Mouse (Mus musculus): Measurements from ENCODE around the gene Ntm. TPM values are rescaled to one million over a fixed set of nuclear protein-coding genes. Genes with fewer than 3 reads are reported as not detected.

Gene Ntm
- polyA plus RNA-seq, 1 experiment from 2014 or later, result 27.3 TPM

DNA sequence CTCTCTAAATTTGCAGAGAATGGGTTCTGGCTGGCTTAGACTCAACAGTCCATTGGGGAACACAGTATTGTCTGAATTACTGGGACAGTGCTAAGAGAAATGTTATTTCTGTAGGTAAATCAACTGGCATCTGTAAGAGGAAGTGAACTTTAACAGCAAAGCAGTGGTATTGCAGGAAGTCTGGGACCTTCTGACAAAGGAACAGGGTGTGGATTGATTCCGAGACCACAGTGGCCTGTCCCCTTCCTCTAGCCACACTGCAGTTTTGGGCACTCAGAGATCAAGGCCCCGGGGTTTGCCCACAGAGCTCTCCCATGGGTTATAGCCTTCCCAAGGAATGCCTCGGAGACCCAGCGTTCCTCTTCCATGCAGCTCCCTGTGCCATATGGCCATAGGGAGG is 172.9 kb downstream of the Ntm start:
- Histone ChIP-seq H3K9me3 (no peaks in the 10 kb centered on the region), H3K36me3 (no peaks in the 10 kb centered on the region), H3K27me3 (no peaks in the 10 kb centered on the region), H3K4me3 (no peak overlapping the region), H3K4me1 (no peaks in the 10 kb centered on the region), H3K27ac (no peak overlapping the region), H3K9ac (no peak overlapping the region), H3K4me2 (no peak overlapping the region)
- ATAC-seq (ENCODE audit: insufficient number of reproducible peaks, low FRiP score, low TSS enrichment, low read depth), result no peak
- 71% methylated on average over 4 of the region's 4 CpGs for WGBS

DNA sequence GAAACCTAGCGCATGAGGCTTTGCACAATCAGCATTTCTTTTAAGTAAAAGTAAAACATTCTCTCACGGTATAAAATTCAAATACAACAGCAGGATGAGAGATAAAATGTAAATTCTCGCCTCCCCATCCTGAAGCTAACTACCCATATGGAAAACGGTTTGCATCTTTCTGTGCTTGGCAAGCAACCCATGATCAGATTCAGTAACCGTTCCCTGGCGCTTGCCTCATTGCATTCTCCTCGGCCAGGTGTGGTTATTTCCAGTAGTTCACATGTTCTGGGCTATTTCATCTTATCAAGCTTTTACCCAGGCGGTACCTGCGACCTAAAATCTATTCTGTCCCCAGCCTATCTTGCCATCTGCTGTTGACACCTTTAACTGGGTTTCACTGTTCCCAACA is 174.1 kb downstream of the Ntm start:
- WGBS, result 79% methylated on average over 9 of the region's 9 CpGs
- Histone ChIP-seq H3K4me2 (no peak overlapping the region), H3K4me1 (no peaks in the 10 kb centered on the region), H3K9ac (no peak overlapping the region), H3K9me3 (no peaks in the 10 kb centered on the region), H3K36me3 (no peaks in the 10 kb centered on the region), H3K27me3 (no peaks in the 10 kb centered on the region), H3K4me3 (no peak overlapping the region), H3K27ac (no peak overlapping the region)
- ATAC-seq (ENCODE audit: insufficient number of reproducible peaks, low FRiP score, low TSS enrichment, low read depth), result no peak

DNA sequence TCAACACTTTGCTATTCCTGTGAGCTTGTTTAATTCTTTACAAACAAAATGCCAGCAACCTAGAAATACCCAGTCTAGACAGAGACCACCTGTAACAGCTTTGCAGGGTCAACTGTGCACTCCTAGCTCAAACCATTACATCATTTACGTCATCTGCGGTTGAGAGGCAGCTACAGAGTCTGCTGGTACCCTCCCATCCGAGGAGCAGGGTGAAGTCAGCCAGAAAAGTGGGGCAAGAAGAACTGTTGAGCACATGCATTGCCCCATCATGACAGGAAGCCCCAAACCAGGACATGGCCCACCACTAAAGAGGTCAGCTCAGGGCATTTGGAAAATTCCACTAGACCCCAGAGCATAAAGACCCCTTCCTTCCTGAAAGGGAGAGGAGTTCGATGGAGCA is 175.5 kb downstream of the Ntm start:
- 77% methylated on average over 4 of the region's 4 CpGs for WGBS
- Histone ChIP-seq H3K27me3 (no peaks in the 10 kb centered on the region), H3K4me1 (no peaks in the 10 kb centered on the region), H3K9me3 (no peaks in the 10 kb centered on the region), H3K4me3 (no peak overlapping the region), H3K36me3 (no peaks in the 10 kb centered on the region), H3K4me2 (no peak overlapping the region), H3K27ac (no peak overlapping the region), H3K9ac (no peak overlapping the region)
- no peak for ATAC-seq (ENCODE audit: insufficient number of reproducible peaks, low FRiP score, low TSS enrichment, low read depth)

DNA sequence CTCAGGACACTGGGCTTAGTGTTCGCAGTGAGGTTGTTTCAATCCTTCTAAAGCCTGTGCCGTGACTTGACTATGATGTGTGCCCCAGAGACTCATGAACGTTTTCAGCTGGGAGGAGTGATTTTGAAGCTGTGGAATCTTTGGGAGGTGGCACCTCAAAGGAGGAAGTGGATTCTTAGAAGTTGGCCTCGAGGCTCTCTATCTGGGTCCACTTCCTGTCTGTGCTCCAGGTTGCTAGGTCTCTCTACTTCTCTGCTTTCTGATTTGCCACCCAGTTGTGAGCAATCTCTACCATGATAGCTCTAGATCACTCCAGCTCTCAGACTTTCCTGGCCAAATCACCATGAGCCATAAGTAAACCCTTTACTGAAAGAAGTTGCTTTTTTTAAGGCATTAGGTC is 180.2 kb downstream of the Ntm start:
- Histone ChIP-seq H3K4me1 (no peaks in the 10 kb centered on the region), H3K9me3 (no peaks in the 10 kb centered on the region), H3K27ac (no peak overlapping the region), H3K4me2 (no peak overlapping the region), H3K4me3 (no peak overlapping the region), H3K27me3 (no peaks in the 10 kb centered on the region), H3K9ac (no peak overlapping the region), H3K36me3 (no peaks in the 10 kb centered on the region)
- WGBS, result 76% methylated on average over 4 of the region's 4 CpGs
- no peak for ATAC-seq (ENCODE audit: insufficient number of reproducible peaks, low FRiP score, low TSS enrichment, low read depth)

DNA sequence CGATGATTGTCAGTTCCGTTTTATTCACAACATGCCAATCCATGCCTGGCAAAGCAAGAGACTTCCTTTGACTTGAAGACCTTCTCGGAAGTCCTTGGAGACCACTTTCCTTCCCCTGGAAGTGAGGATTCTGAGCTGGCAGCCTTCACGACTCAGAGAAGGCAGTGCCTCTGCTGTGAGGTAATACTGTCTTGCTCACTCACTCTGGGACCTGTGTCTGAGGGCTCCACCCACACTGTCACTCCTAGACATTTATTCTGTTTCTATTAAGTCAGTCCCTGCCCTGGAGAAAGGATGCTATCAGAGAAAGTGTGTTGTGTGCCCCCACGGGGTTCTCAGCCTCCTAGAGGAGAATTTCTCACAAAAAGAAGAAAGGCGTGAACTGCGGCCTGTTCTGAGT is 183.2 kb downstream of the Ntm start:
- H3K9ac ChIP-seq, result no peak overlapping the region
- H3K4me2 ChIP-seq, result no peak overlapping the region
- no peaks in the 10 kb centered on the region for H3K9me3 ChIP-seq
- H3K27me3 ChIP-seq, result no peaks in the 10 kb centered on the region
- no peaks in the 10 kb centered on the region for H3K4me1 ChIP-seq
- 72% methylated on average over 7 of the region's 7 CpGs for WGBS
- no peaks in the 10 kb centered on the region for H3K36me3 ChIP-seq
- H3K4me3 ChIP-seq, result no peak overlapping the region
- no peak for ATAC-seq (ENCODE audit: insufficient number of reproducible peaks, low FRiP score, low TSS enrichment, low read depth)
- no peak overlapping the region for H3K27ac ChIP-seq

DNA sequence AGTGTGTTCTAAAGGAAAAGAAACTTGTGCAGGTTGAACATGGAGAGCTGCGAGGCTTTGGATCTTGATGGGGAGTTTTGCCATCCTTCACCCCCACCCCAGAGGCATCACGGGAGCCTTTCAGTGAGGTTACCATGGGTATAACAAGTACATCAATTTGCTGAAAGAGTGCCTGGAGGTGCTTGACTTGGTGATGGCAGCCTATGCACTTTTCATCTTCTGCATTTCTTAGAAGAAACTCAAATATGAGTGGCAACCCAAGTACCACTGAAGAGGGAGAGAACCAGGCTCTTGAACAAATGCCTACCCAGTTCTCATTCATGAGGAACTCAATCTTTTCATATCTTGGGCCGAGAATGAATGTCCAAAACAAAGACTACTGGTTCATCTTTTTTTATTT is 186.0 kb downstream of the Ntm start:
- no peak overlapping the region for H3K27ac ChIP-seq
- H3K9me3 ChIP-seq, result no peaks in the 10 kb centered on the region
- WGBS, result 89% methylated on average over 3 of the region's 3 CpGs
- H3K27me3 ChIP-seq, result no peaks in the 10 kb centered on the region
- H3K4me2 ChIP-seq, result no peak overlapping the region
- H3K4me3 ChIP-seq, result no peak overlapping the region
- no peak overlapping the region for H3K9ac ChIP-seq
- no peaks in the 10 kb centered on the region for H3K36me3 ChIP-seq
- H3K4me1 ChIP-seq, result no peaks in the 10 kb centered on the region
- no peak for ATAC-seq (ENCODE audit: insufficient number of reproducible peaks, low FRiP score, low TSS enrichment, low read depth)

DNA sequence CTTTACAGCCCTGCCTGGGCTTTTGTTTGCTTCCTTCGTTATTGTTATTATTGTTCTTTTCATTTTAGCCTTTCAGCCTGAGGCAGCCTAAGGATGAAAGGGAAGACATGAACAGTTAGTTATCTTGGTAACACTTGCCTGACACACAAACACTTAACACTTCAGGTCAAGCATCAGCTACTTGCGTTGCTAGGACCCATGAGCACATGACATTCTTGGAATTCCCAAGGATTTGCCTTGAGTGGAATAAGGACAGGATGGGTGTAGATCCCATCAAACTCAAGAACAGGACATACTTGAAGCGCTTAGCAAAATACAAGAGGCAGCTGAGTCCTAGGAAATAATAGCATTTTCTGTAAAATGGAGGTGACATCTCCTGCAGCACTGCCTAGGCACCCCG is 186.4 kb downstream of the Ntm start:
- 77% methylated on average over 4 of the region's 4 CpGs for WGBS
- Histone ChIP-seq H3K4me2 (no peak overlapping the region), H3K36me3 (no peaks in the 10 kb centered on the region), H3K4me1 (no peaks in the 10 kb centered on the region), H3K4me3 (no peak overlapping the region), H3K27ac (no peak overlapping the region), H3K27me3 (no peaks in the 10 kb centered on the region), H3K9me3 (no peaks in the 10 kb centered on the region), H3K9ac (no peak overlapping the region)
- no peak for ATAC-seq (ENCODE audit: insufficient number of reproducible peaks, low FRiP score, low TSS enrichment, low read depth)

DNA sequence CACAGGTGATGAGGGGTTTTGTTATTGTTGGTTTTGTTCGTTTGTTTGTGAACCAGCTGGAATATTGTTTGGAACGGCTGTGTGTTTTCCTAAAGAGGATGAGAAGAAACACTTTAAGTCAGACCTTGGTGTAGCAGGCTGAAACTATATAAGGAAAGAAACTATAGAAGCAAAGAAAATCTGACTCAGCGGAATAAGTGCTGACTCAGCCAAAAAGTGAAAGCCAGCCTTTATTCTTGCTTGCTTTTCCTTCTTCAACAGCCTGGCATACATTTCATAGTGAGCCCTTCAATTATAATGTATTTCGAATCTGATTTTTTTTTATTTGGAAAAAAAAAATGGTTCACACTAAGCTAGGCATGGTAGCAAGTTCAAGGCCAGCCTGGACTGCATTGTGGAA is 186.9 kb downstream of the Ntm start:
- Histone ChIP-seq H3K4me3 (no peak overlapping the region), H3K4me2 (no peak overlapping the region), H3K27ac (no peak overlapping the region), H3K4me1 (no peaks in the 10 kb centered on the region), H3K27me3 (no peaks in the 10 kb centered on the region), H3K9me3 (no peaks in the 10 kb centered on the region), H3K36me3 (no peaks in the 10 kb centered on the region), H3K9ac (no peak overlapping the region)
- no peak for ATAC-seq (ENCODE audit: insufficient number of reproducible peaks, low FRiP score, low TSS enrichment, low read depth)
- 83% methylated on average over 4 of the region's 4 CpGs for WGBS

DNA sequence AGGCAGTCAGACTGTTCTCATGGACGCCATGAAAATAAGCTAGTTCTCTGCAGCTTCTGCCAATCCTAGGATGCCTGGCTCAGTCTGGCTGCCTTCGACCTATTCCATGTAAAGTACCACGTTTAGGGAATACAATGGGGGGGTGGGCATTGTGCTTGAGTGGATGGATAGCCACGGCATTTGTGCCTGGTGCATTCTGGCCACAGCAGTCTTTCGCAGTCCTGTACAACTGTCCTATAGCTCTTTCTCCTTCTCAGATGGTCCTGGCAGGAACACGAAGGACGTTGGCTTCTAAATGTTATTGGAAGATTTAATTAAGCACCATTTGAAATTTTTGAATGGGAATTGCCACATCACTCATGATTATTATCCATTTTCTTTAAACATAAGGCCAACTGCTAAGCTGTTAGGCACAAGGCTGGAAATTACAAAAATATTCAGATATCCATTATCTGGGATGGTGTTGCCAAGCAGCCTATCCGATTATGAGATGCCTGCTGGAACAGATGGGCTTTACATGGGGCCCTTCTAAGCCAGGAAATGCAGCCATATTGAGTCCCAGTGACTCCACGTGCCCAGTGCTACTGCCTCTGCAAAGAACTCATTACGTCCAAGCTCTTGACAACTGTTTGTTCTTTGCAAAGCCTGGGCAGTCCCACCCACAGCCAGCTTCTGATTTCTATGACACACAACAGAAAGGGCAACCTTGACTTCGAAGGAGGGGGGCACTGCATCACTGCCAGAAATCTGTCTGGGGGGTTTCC is 190.1 kb downstream of the Ntm start:
- WGBS, result 71% methylated on average over 11 of the region's 11 CpGs
- H3K27me3 ChIP-seq, result no peaks in the 10 kb centered on the region
- no peak overlapping the region for H3K4me3 ChIP-seq
- H3K36me3 ChIP-seq, result no peaks in the 10 kb centered on the region
- no peaks in the 10 kb centered on the region for H3K9me3 ChIP-seq
- H3K9ac ChIP-seq, result no peak overlapping the region
- no peaks in the 10 kb centered on the region for H3K4me1 ChIP-seq
- H3K4me2 ChIP-seq, result no peak overlapping the region
- no peak overlapping the region for H3K27ac ChIP-seq
- no peak for ATAC-seq (ENCODE audit: insufficient number of reproducible peaks, low FRiP score, low TSS enrichment, low read depth)

DNA sequence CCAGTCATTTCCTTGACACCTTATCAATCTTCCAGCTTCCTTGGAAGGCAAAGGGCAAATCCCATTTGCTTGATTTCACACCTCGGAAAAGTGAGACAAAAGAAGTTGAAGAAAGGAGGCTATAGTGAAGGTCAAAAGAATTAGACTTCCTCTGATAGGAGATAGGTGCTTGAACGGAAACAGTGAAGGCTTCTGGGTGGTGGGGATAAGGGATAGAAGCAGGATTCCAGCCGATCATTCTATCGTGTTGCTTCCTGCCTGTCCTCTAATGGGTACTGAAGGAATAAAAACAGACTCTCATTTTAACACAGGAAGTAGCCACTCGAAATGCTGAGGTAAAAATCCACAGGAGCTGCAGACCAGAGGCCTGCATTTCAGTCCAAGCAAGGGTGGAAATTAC is 191.1 kb downstream of the Ntm start:
- Histone ChIP-seq H3K36me3 (no peaks in the 10 kb centered on the region), H3K9me3 (no peaks in the 10 kb centered on the region), H3K4me3 (no peak overlapping the region), H3K27ac (no peak overlapping the region), H3K4me1 (no peaks in the 10 kb centered on the region), H3K4me2 (no peak overlapping the region), H3K9ac (no peak overlapping the region), H3K27me3 (no peaks in the 10 kb centered on the region)
- WGBS, result 29% methylated on average over 5 of the region's 5 CpGs
- no peak for ATAC-seq (ENCODE audit: insufficient number of reproducible peaks, low FRiP score, low TSS enrichment, low read depth)

DNA sequence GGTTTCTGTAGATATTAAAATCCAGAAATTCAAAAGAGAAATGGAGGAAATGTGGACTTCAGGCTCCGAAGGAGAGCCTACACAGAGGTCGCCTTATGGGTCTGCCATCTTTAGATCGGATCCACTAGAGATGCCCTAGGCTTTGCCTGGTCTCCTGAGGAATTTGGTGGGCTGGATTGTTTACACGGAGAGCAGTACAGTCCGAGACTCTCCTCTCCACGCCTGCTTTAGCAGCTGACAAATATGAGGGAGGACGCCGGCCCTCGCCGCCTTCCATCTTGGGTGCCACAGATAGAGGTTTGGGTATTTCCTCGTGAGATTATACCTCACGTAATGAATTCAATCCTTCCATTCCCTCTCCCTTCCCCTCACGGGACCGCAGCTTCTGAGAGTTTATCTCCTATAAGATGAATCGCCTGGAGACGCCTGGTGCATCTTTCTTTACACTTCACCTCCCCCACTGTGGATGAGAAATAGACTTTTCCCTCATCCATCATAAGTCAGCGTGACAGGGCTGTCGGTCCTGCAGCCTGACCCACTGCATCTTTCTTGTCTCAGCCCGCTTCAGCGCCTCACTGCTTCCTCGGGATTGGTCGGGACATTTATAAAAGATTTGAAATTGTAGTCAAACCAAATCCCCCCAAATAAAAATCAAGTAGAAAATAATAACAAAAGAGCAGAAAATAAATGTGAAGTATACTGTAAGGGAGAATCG is 191.7 kb downstream of the Ntm start:
- no peak for ATAC-seq (ENCODE audit: insufficient number of reproducible peaks, low FRiP score, low TSS enrichment, low read depth)
- no peaks in the 10 kb centered on the region for H3K4me1 ChIP-seq
- no peak overlapping the region for H3K27ac ChIP-seq
- H3K36me3 ChIP-seq, result no peaks in the 10 kb centered on the region
- no peak overlapping the region for H3K4me3 ChIP-seq
- no peaks in the 10 kb centered on the region for H3K27me3 ChIP-seq
- H3K4me2 ChIP-seq, result no peak overlapping the region
- H3K9me3 ChIP-seq, result no peaks in the 10 kb centered on the region
- H3K9ac ChIP-seq, result no peak overlapping the region
- WGBS, result 69% methylated on average over 23 of the region's 23 CpGs

DNA sequence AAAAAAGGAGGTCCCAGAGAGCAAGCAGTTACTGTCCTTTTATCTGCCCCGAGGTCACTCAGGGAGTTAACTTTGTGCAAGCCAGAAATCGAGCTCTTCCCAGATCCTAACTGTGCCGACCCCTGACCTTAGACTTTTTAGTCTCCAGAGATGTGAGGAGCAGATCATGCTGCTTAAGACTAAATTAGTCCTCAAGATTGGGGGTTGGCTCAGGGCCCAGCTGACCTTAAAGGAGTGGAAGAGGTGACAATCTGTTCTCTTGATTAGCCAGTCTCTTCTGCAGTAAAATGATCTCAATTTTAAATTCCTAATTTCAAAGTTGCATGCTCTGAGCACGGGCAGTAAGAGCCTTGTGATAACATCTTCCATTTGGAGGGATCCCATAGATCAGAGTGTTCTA is 193.6 kb downstream of the Ntm start:
- H3K27me3 ChIP-seq, result no peaks in the 10 kb centered on the region
- no peak for ATAC-seq (ENCODE audit: insufficient number of reproducible peaks, low FRiP score, low TSS enrichment, low read depth)
- no peaks in the 10 kb centered on the region for H3K9me3 ChIP-seq
- no peaks in the 10 kb centered on the region for H3K4me1 ChIP-seq
- H3K4me3 ChIP-seq, result no peak overlapping the region
- 25% methylated on average over 4 of the region's 4 CpGs for WGBS
- no peaks in the 10 kb centered on the region for H3K36me3 ChIP-seq
- no peak overlapping the region for H3K9ac ChIP-seq
- H3K4me2 ChIP-seq, result no peak overlapping the region
- H3K27ac ChIP-seq, result no peak overlapping the region
